Mouse (Mus musculus) layer of hippocampus, adult 8-10 months (tissue): Measurements from ENCODE around the gene Cox4i1. TPM values are rescaled to one million over a fixed set of nuclear protein-coding genes. Genes with fewer than 3 reads are reported as not detected.

Experiments used
- total RNA-seq, 4 experiments: library from RNA; stranded (reverse); gene quantifications; 2 replicates each; pipeline ENCODE4 v1.2.4; 2022

Gene Cox4i1
- total RNA-seq, 4 experiments from 2014 or later: 1,017 to 1,068 (median 1,043) TPM

Other genes with a start within 250 kb of the Cox4i1 start
- 1 to 10 TPM; 2.4 to 4.8 (median 2.8) TPM for gene Gins2, start 78.9 kb upstream of the Cox4i1 start, total RNA-seq
- 10 to 100 TPM in 3 of 4 experiments, 1 to 10 TPM in 1; 8.4 to 16.2 (median 14.1) TPM for gene 1190005I06Rik, start 20.6 kb upstream of the Cox4i1 start, total RNA-seq
- gene Gm27021, start 143 bp upstream of the Cox4i1 start, total RNA-seq: under 1 TPM in 1 of 4 experiments, not detected in 3; 0.57 TPM
- 10 to 100 TPM; 65.3 to 85.6 (median 79.2) TPM for gene Emc8, start 351 bp downstream of the Cox4i1 start, total RNA-seq
- gene Irf8, start 68.1 kb downstream of the Cox4i1 start, total RNA-seq: 10 to 100 TPM in 2 of 4 experiments, 1 to 10 TPM in 2; 4.8 to 33.7 (median 19.7) TPM